Mouse (Mus musculus) 3T3-L1 (cell line): ENCODE results near the gene Nav2.
A peak's percentile ranks its signal among the peaks of the same experiment; 100 is the strongest.

Experiments used
- DNase-seq: peaks from one replicate; pipeline ENCODE4 v3.0.0-alpha.2; 2015; ENCODE audit warnings: low read depth, low spot score

Gene Nav2

DNA sequence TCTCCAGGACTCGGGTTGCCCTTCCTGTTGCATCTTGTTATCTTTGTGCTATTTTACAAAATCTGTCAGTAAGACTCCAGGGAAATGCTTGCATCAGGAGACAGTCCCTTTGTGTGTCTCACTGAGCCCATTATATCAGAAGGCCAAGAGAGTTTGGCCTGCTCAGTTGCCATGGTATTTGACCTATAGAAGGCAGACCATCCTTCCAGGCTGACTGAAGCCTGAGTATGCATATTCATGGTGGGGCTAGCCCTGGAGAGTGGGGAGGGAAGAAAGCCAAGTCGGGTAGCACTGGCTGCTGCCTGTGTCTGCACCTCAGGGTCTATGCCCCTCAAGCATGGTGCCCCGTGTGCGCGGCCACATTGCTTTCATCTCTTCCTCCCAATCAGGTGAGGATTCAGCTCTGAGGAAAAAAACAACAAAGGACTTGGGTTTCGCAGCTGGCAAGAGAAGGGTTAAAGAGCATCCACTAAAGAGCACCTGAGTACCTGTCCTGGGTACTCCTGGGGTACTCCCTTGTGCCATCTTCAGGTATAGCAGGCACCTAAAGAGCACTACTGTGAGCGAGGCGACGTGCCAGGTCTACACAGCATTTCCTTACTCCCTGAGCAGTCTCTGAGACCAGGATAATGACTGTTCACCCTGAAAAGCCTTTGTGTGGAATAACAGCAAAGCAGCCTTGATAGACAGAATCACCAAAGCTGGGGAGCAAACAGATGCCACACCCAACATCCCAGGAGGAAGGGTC is 144.5 kb downstream of the Nav2 start:
- DNase-seq = no peak

- no peak for DNase-seq
These were observed 146.8 kb downstream of the Nav2 start for GRCm38 (mm10) chr7:49055273-49055672.

DNA sequence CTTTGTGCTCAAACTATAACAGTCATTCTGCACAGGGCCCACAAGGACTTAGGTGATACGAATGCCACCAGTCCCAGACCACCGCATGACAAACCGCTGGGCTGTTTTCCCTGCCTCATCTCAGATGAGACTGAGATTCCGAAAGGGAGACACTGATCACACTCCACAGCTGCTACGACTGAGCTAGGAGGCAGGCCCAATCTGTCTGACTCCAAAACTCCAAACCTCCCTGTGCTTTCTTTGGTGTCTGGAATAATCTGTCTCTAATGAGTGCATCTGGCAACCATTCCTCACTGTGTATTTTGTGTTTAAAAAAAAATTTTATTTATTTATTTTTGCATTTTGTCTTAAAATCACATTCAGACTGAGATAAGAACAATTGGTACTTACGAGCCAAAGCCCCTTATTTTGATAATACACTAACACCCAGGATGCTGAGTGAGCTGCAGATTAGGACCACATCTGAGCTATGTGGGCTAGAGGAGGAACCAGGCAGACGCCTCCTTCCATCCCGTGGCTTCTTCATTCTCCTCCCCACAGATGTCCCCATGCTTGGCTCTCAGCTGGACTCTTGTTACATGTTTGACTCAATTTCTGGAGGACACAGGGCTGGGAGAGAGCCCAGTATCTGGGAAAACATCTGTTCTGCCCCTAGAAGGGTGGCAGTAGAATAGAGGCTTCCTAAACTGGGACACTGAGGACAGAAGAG is 149.9 kb downstream of the Nav2 start:
- no peak for DNase-seq

GRCm38 (mm10) chr7:49064792-49065521 is 156.4 kb downstream of the Nav2 start:
- no peak for DNase-seq

DNA sequence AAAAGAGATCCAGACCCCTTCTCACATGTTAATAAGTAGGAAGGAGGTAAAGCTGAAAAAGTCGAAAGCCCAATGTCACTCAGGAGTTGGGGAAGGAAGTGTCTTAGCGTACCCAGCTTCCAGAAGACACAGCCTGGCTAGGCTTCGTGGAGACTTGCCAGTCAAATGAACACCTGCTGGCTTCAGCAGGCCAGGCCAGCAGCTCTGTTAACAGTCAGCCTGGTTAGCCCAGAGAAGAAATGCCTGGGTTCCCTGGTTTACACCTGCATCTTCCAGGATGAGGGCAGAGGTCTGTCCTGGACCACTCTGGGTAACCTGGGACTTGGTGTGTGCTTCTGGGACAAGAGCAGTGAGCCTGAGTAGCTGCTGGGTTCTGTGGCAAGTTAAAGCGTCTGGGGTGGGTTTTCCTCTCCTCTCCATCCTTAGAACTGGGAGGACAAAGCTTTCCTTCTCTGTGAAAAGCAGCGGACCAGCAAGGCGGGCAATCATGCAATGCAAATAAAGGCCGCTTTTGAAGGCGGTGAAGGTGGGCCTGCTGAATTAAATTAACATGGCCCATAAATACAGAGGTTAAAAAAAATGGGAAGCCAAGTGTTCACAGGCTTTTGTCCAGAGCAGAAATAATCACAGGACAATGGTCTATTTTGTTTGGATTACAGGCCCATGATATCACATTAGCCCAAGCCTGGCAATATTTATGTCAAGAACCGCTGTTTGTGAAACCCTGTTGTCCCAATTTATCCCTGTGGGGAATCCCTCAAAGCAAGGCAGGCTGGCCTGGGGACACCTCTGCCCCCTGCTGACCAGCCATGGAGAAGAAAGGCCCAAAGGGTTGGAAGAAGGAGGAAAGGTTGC is 157.3 kb downstream of the Nav2 start:
- DNase-seq = peak; percentile 6

DNA sequence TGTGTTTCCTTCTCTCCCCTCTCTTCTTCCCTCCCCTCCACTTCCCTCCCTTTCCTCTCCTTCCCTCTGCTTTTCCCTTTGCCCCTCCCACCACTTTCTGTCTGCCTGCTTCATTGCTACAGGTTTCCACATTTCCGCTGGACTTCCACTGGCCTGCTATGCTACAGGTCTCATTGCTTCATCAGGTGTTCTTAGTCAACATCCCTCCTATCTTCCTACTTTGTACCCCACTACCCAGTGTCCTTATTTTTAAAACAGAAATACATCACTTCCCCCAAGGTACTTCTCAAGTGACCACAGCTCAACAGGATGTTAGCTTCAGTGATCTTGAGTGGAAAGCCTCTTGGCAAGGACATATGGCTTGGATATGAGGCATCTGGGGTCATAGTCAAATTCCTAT is 158.3 kb downstream of the Nav2 start:
- no peak for DNase-seq

DNA sequence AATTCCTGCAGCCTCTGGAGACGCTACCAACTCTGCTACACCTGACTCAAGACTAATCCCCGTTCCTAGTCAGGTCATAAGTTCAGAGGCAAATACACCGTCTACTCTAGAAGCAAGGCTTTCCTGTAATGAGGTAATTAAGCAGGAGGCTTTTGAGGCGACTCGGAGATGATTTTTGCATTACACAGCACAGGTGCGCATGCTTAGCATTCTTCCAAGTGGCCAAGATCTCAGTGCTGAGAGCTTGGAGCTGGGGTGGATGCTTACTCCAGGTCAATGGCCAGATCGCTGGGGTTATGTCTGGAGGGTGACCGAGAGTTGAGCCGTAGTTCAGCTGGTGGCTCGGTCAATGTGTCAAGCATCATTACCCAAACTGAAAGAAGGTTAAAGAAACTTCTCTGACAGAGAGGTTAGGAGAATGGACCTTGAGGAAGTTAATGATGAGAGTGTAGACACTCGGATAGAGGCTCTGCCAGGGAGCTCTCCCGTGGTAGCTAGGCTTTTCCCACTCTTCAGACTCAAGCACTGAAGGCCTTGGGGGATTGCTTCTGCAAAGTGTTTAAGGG is 161.0 kb downstream of the Nav2 start:
- no peak for DNase-seq

DNA sequence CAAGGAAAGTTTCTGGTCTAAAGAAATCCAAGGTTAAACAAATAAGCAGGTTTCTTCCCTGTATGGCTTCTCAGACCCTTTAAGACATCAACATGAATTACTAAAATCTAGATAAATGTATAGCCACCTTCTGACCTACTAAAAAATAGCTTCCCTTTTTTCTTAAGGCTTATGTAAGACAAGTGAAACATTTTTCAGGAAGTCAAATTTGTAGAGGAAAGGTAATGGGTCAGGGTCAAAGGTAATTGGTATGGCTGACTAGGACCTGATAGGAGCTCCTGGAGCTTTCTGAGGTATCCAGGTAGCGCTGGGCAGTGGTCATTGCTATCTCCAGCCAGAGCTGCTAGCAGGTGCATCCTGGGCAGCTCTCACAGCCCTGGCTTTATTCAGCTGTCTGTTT is 162.1 kb downstream of the Nav2 start:
- no peak for DNase-seq

GRCm38 (mm10) chr7:49071141-49071567 is 162.6 kb downstream of the Nav2 start:
- no peak for DNase-seq

DNA sequence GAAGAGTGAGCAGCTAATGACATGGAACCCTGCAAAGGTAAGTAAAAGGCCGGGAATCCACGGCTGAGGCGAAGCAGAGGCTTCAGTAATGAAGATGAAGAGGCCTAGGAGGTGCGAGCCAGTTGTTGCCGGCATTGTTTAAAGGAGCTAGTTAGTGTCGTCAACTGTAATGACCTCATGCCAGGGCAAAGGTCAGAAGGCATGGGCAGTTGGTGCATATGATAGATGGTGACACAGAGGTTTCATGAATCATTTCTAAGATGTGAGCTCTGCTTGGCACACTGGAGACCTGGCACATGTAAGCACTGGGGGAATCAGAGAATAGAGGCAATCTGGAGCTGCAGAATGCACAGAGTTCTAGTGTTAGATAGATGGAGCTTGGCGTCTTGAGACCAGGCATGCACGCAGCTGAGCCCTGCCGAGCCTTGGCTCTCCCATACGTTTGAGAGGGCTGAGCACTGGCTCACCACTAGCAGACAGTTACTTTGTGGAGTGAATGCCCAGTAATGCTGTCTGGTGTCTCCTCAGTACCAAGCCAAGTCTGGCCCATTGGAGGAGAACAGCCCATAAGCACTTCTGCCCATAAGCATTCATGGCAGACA is 166.9 kb downstream of the Nav2 start:
- no peak for DNase-seq

- no peak for DNase-seq
These were observed 167.8 kb downstream of the Nav2 start for GRCm38 (mm10) chr7:49076283-49076694.

GRCm38 (mm10) chr7:49078930-49079329 is 170.4 kb downstream of the Nav2 start:
- DNase-seq = no peak

- no peak for DNase-seq
These were observed 174.2 kb downstream of the Nav2 start for GRCm38 (mm10) chr7:49082585-49083165.

GRCm38 (mm10) chr7:49084768-49085167 is 176.3 kb downstream of the Nav2 start:
- no peak for DNase-seq

GRCm38 (mm10) chr7:49085759-49086158 is 177.2 kb downstream of the Nav2 start:
- no peak for DNase-seq

DNA sequence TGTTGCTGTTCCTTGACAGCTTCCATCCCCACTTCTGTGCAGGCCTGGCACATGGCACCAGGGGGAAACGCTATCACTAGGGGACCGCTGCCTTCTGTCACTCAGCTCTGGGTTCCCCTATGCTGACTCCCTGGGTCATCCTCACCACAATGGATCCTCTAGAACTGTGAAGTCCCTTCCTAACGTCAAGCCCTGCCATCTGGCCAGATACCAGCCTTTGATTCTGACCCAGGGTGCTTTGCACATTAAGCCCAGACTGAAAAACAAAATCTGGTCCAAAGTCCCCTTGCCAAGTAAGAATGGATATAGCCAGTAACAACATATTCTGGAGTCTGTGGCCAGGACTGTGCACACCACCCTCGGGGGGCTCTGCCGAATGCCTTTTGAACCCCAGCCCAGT is 178.6 kb downstream of the Nav2 start:
- DNase-seq = no peak

DNA sequence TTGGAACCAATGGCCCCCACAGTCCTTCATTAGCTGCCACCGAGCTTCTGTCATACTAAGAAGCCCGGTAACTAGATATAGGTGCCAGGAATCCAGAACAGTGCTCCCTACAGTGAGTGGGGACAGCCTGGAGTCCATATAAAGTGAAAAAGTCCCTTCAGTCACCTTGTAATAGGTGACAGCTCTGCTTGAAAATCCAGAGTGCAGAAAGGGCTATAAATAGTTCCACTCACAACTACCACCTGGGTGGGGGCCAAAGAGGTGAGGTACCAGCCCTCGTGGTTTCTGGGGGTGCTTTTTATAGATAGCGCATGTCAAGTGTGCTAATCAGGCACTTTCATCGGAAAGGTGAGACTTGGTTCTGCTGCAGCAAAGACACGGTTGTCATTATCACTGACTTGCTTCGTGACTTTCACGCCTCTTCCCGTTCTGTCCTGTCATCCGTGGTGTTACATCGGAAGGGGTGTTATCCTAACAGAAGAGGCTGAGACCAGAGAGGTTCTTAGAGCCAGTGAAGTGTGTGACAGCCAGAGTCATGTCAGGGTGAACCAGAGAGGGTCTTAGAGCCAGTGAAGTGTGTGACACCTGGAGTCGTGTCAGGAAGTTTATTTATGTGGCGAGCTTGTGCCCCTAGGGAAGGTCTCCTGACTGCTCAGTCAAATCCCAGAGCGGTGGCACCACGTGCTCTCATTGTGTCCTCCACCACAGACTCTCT is 179.8 kb downstream of the Nav2 start:
- no peak for DNase-seq

DNA sequence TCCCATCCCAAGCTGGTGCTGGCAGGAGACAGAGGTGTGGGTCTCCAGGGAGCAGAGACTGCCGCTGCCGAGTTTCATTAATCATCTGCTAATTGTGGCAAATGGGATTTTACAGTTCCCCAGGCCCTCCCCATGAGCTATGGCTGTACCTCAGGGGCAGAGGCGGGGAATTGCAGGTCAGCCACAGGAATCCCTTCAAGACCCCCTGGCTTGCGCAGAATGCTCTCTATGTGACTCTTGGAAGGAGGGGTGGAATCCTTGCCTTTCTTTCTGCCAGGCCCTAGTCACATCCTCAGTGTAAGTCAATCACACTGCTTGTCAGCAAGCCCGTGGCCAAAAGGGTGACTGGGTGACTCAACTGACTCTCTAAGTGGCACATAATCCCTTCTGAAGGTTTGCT is 182.9 kb downstream of the Nav2 start:
- peak; percentile 22 for DNase-seq

GRCm38 (mm10) chr7:49091921-49092320 is 183.4 kb downstream of the Nav2 start:
- no peak for DNase-seq

DNA sequence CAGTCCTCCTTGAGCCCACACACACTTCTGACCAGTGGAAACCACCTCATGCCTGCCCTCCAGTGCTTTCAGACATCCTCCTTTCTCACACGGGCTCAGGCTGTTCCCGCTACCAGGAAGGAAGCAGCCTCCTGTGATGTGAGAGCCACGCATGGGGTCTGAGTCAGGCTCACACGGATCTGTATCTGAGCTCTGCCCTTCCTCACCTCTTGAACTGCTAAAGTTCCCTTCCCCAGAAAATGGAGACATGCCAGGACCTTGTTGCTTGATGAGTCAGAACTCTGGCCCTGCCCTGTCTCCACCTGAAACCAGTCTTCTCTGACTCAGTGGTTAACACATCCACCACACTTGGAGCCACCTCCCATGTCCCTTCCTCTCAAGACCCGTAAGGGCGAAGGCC is 185.1 kb downstream of the Nav2 start:
- DNase-seq = peak; percentile 74
